Mouse (Mus musculus) midbrain, embryonic 13.5 days (tissue): Measurements from ENCODE around the gene Gse1. TPM values are rescaled to one million over a fixed set of nuclear protein-coding genes. Genes with fewer than 3 reads are reported as not detected.

ENCODE experiments used
- ATAC-seq: fragments of 200-750 bp; cut with Nextera tagmentation; 2 replicates; pipeline ENCODE4 v1.8.0; 2017; ENCODE audit warnings: mild to moderate bottlenecking, moderate TSS enrichment, moderate library complexity
- H3K27ac ChIP-seq: fragments of 300-500 bp; sonication (generic); 2 replicates; pipeline ENCODE4 v1.5.1; 2015; ENCODE audit warnings: inconsistent platforms, mild to moderate bottlenecking, moderate library complexity
- H3K27me3 ChIP-seq: fragments of 300-500 bp; sonication (generic); 2 replicates; pipeline ENCODE4 v1.6.1; 2015; ENCODE audit warnings: mild to moderate bottlenecking, inconsistent platforms
- H3K36me3 ChIP-seq: fragments of 300-500 bp; sonication (generic); 2 replicates; pipeline ENCODE4 v1.6.1; 2015; ENCODE audit warnings: mild to moderate bottlenecking, inconsistent platforms
- H3K4me1 ChIP-seq: fragments of 300-500 bp; sonication (generic); replicated peaks from 2 replicates; pipeline ENCODE4 v1.6.1; 2015; ENCODE audit warnings: inconsistent platforms
- H3K4me2 ChIP-seq: fragments of 300-500 bp; sonication (generic); replicated peaks from 2 replicates; pipeline ENCODE4 v1.6.1; 2015; ENCODE audit warnings: moderate library complexity, mild to moderate bottlenecking, inconsistent platforms
- H3K4me3 ChIP-seq: fragments of 300-500 bp; sonication (generic); replicated peaks from 2 replicates; pipeline ENCODE4 v1.5.1; 2015; ENCODE audit warnings: mild to moderate bottlenecking, inconsistent platforms
- H3K9ac ChIP-seq: fragments of 300-500 bp; sonication (generic); replicated peaks from 2 replicates; pipeline ENCODE4 v1.6.1; 2015; ENCODE audit warnings: mild to moderate bottlenecking, inconsistent platforms
- H3K9me3 ChIP-seq: fragments of 300-500 bp; sonication (generic); 2 replicates; pipeline ENCODE4 v1.6.1; 2016; ENCODE audit warnings: mild to moderate bottlenecking, inconsistent platforms
- WGBS: fragments of 180-500 bp; shearing (Covaris S2); methylation state at CpG from one replicate; pipeline ENCODE4 v1.1.7; 2015; 5-methylcytosine and 5-hydroxymethylcytosine counted together
- polyA plus RNA-seq: library from polyadenylated mRNA; unstranded; fragments of >200 nt; fragmentation: Nextera tagmentation; extraction: Ambion mirVana; gene quantifications from 2 replicates; pipeline ENCODE4 v1.2.1, GENCODE M21; 2015

Gse1 gene
- polyA plus RNA-seq, 1 experiment from 2014 or later: 22.5 TPM

DNA sequence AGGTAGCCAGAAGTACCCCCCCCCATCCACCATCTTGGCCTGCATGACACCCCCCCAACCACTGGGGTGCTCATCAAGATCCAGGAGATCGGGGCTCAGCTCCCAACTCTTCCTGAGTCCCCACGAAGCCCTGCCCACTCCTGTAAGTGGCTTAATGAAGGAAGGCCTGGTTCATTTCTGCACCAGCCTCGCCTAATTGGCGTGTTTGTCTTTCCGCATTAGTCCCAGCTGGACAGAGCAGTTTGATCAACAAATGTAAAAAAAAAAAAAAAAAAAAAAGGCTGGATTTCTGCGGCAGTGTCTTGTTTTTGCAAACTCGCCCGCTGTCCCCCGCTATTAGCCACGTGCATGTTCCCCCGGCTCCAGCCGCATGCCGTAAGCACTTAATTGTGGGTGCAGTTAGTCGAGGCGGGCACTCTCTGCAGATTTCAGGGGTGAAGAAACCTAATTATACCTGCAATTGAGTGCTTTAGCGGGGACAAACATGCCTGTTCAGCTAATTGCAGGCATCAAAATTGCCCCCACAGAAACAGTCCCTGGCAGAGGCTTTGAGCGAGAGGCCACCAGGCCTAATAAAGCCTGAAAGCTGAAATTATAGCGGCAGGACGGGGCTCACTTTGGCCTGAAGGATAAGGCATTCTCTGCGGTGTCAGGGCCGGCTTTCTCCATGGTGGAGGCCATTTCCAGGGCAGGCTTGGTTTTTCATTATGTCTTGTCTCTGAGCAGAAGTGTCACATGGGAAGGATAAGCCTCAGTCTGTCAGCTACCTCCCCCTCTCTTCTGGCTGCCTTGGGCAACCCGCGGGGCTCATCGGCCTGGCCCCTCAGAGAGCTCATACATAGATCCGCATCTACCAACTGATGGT lies 248.7 kb downstream of the Gse1 start:
- 23% methylated on average over 25 of the region's 25 CpGs for WGBS
- no peaks in the 10 kb centered on the region for H3K36me3 ChIP-seq
- peak overlapping the region; percentile 21; the same call in 1 of the 2 replicates for H3K9ac ChIP-seq
- H3K4me3 ChIP-seq: no peak overlapping the region
- H3K27me3 ChIP-seq: no peaks in the 10 kb centered on the region
- peaks cover 75% of the 10 kb centered on the region for H3K4me1 ChIP-seq
- no peaks in the 10 kb centered on the region for H3K9me3 ChIP-seq
- peak; percentile 32 for ATAC-seq
- peak overlapping the region; percentile 89 for H3K27ac ChIP-seq
- no peak overlapping the region for H3K4me2 ChIP-seq

DNA sequence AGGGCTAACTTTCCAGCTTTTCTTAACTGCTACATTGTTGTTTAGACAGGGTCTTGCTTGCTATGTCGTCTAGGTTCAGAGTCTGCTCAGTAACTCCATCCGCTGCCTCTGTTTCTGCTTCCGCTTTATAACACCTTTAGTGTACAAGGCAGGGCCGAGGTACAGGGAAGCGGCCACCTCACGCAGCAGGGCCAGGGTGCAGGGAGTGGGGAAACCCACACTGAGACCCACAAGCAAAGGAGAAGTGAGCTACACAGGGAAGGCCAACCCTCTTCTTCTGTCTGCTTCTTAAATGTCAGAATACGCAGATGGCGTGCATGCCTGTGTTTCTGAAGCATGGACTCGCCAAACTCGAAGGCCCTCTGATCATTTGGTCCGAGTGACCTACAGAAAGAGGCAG lies 250.5 kb downstream of the Gse1 start:
- no peak overlapping the region for H3K27ac ChIP-seq
- H3K4me2 ChIP-seq: no peak overlapping the region
- H3K4me3 ChIP-seq: no peak overlapping the region
- no peaks in the 10 kb centered on the region for H3K9me3 ChIP-seq
- H3K27me3 ChIP-seq: no peaks in the 10 kb centered on the region
- H3K9ac ChIP-seq: no peak overlapping the region
- H3K4me1 ChIP-seq: peaks cover 59% of the 10 kb centered on the region
- H3K36me3 ChIP-seq: no peaks in the 10 kb centered on the region
- ATAC-seq: no peak
- 85% methylated on average over 11 of the region's 11 CpGs for WGBS

DNA sequence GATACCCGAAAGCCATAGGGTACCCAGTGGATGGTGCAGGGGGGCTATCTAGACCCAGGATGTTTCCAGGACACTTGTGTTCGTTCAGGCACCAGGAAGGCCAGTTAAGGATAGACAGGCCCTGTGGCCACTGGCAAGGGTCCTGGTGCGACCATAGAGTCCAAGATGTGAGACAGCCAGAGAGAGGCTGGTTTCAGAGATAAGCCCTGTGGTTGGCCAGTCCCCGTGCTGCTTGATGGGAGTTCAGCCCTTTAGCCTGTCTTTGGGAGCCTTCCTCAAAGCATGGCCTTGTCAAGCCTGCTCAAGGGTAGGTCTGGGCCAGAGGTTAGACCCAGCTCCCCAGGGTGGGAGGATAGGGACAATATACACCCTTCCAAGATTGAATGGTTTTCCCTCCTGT lies 251.4 kb downstream of the Gse1 start:
- Histone ChIP-seq H3K4me2 (no peak overlapping the region), H3K4me1 (peaks cover 59% of the 10 kb centered on the region), H3K27ac (no peak overlapping the region), H3K4me3 (no peak overlapping the region), H3K36me3 (no peaks in the 10 kb centered on the region), H3K27me3 (peaks cover 2% of the 10 kb centered on the region; the same call in 1 of the 2 replicates), H3K9me3 (no peaks in the 10 kb centered on the region), H3K9ac (no peak overlapping the region)
- no peak for ATAC-seq
- WGBS: 87% methylated on average over 4 of the region's 4 CpGs

DNA sequence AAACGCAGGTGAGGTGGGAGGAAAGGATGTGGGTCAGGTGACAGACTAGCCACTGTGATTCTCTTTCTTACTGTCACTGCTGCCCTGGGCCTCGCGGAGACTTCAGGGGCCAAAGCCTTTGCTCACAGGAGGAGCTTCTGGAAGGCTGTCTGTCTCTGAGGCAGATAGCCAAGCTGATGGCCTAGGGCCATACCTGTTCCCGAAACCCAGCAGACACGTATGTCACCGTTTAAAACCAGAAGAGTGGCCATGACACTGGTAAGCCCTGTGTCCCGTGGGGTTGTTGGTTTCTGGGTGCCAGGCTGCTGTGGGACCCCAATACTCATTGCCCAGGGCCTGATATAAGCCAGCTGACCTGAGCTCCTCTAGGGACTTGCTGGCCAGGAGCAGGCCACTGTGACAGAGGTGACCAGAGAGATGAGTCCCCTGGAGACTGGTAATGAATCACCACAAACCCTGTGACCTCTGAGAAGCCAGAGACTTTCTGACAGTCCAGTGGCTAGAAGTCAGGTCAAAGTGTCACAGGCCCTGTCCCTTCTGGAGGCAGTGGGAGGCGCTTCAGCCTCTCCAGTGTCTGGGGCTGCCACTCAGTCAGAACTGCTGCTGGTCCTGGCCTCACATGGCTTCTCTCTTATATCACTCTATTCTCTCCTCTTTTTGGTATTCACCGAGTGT lies 253.9 kb downstream of the Gse1 start:
- Histone ChIP-seq H3K4me1 (peaks cover 59% of the 10 kb centered on the region), H3K4me3 (no peak overlapping the region)
- WGBS: 85% methylated on average over 9 of the region's 9 CpGs

DNA sequence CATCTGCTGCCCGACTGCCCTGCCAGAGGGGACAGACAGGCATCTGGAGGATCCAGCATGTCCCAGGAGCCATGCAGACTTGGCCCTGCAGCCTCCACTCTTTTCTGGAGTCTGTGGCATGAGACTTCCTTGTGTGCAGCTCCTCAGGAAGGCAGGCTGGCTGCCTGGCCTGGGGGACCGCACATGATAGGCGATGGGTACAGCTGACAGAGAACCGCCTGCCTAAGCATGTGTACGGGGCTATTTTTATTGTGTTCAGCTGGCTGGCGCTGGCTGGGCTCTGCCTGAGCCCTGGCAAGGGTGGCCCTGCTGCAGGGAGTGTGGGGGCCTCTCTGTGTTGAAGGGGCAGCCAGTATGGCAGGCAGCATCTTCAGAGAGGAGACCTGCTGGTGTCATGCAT lies 256.2 kb downstream of the Gse1 start:
- WGBS: 55% methylated on average over 6 of the region's 6 CpGs
- ATAC-seq: no peak

More for the DNA sequence above, 253.9 kb downstream of the Gse1 start:
- no peaks in the 10 kb centered on the region for H3K9me3 ChIP-seq
- no peak overlapping the region for H3K27ac ChIP-seq
- ATAC-seq: no peak
- H3K9ac ChIP-seq: no peak overlapping the region
- H3K27me3 ChIP-seq: peaks cover 6% of the 10 kb centered on the region; the same call in 1 of the 2 replicates
- H3K4me2 ChIP-seq: no peak overlapping the region
- no peaks in the 10 kb centered on the region for H3K36me3 ChIP-seq

DNA sequence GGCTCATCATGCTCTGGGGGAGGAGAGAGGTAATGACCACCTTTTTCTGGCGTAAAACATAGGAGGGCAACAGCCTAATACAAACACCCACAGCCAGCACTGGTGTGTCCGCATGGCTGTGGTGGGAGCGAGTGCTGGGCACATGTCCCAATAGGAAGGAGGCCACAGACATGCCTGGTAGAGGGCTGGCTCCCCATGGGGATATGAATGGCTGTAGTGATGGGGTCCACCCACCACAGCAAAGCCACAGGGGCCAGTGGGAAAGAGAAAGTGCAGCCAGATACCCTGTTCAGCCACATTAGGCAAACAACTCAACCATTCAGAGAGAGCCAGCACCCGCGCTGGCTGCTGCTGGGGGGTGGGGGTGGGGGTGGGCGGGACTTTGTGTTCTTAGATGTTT lies 256.9 kb downstream of the Gse1 start:
- WGBS: 36% methylated on average over 6 of the region's 6 CpGs

More for the DNA sequence above, 256.2 kb downstream of the Gse1 start:
- Histone ChIP-seq H3K9ac (peak overlapping the region; percentile 56), H3K9me3 (no peaks in the 10 kb centered on the region), H3K4me3 (no peak overlapping the region), H3K27ac (peak overlapping the region; percentile 70), H3K36me3 (no peaks in the 10 kb centered on the region), H3K4me2 (no peak overlapping the region), H3K4me1 (peaks cover 40% of the 10 kb centered on the region), H3K27me3 (peaks cover 6% of the 10 kb centered on the region; the same call in 1 of the 2 replicates)

DNA sequence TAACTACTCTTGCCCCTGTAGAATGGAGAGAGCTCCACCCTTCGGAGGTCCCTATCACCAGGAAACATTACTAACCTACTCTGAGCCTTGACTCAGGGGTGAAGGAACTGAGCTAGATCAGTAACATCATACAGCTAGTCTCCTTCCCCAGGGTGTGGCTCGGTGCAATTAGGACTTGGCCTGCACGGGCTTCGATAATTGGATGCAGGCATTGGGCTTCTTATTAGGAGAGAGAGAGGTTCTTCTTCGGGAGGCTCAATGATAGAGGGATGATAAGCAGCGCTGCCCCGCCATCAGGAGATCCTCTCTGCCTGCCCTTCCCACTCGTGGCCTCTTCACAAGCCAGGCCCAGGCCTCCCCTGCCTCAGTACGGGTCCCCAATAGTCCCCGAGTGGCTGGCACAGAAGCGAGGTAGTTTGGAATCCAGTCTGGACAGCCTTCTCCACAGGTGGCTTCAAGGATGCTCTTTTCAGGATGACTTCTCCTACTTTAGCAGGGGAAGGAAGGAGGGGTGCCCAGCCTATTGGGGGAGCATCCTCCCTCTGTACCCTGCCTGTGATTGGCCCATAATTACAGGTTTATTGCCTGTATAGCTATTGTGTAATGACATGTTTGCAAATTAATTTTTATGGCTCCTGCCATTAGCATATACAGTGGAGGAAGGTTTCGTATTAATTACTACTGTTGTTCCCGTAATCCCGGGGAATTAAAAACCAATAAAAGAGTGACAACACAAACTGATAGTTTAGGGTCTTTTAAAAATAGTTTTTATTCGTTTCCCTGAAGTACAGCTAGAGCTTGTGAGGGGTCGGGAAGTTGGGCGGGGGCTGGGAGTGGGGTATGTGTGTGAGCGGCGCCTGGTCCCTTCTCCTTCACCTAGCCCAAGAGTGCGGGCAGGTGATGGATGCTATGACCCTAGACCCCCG lies 257.6 kb downstream of the Gse1 start:
- Histone ChIP-seq H3K27me3 (peaks cover 6% of the 10 kb centered on the region), H3K4me3 (peak overlapping the region; percentile 92), H3K4me1 (peaks cover 53% of the 10 kb centered on the region), H3K36me3 (no peaks in the 10 kb centered on the region), H3K4me2 (peak overlapping the region; percentile 95), H3K27ac (peak overlapping the region; percentile 100), H3K9me3 (no peaks in the 10 kb centered on the region), H3K9ac (peak overlapping the region; percentile 97)
- no peak for ATAC-seq
- 16% methylated on average over 21 of the region's 21 CpGs for WGBS

More for the DNA sequence above, 256.9 kb downstream of the Gse1 start:
- H3K4me1 ChIP-seq: peaks cover 46% of the 10 kb centered on the region
- ATAC-seq: no peak
- no peak overlapping the region for H3K4me3 ChIP-seq
- H3K9ac ChIP-seq: 0 out of 2 replicates have a peak overlapping the region, but pooled peaks have one; percentile 56
- no peaks in the 10 kb centered on the region for H3K36me3 ChIP-seq
- H3K27me3 ChIP-seq: peaks cover 6% of the 10 kb centered on the region; the same call in 1 of the 2 replicates
- H3K9me3 ChIP-seq: no peaks in the 10 kb centered on the region
- H3K27ac ChIP-seq: peak overlapping the region; percentile 70; the same call in 1 of the 2 replicates
- H3K4me2 ChIP-seq: no peak overlapping the region

DNA sequence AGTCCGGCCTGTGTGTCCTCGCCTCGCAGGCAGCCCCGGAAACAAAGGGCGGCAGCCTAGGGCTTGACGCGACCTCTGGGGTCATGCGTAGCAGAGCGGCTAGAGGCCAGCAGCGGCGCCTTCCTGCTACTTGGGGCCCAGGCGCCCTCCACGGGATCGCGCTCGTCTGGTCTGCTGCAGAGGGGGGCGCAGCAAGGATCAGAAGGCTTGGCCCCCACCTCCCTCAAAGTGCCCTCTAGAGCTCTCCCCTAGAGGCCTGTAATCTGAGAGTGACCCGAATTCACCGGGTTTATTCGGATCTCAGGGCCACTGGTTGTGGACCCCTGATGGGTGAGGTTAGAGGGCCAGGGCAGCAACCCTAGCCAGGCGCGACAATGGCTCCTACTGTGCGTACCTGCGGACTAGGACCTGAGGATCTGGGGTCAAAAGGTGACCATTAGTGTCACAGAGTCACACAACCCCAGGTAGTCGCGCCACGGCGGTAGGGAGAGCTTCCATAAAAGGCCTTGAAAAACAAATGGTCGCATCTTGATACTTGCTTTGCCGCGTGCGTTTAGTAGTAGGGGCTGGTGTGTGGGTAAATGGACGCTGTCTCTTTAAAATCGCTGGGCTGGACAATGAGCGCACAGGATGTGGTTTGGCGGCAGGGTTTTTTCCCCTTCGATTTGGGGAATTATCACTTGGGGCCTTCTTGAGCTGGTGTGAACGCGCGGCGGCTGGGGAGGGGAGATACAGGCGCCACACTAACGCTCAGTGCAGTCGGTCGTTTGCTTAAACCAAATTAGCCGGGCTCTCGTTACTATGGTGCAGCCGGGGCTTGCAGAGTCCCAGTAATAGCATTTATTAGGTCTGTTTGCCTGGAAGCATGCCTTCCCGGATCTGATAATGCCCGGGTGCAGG lies 258.5 kb downstream of the Gse1 start:
- Histone ChIP-seq H3K9me3 (no peaks in the 10 kb centered on the region), H3K9ac (peak overlapping the region; percentile 97), H3K36me3 (no peaks in the 10 kb centered on the region), H3K27me3 (peaks cover 12% of the 10 kb centered on the region), H3K4me3 (peak overlapping the region; percentile 92), H3K4me2 (peak overlapping the region; percentile 95), H3K4me1 (peaks cover 62% of the 10 kb centered on the region), H3K27ac (peak overlapping the region; percentile 100)
- under 1% methylated on average over 48 of the region's 50 CpGs for WGBS
- ATAC-seq: peak; percentile 48

DNA sequence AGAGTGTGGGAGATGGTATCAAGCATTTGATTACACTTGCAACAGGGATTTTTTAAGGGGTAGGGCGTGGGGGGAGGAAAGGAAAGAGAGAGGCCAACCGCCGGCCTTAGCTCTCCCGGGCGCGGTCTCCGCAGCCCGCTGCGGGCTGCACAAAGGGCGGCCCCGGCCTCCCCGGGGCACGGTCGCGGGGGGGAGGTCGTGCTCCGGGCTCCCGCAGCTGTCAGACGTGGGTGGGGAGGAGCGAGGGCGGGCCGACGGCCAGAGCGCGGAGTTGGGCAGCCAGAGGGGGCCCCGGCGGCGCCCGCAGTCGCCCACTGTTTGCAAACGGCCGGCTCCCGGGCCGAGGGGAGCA lies 259.1 kb downstream of the Gse1 start:
- H3K9ac ChIP-seq: peak overlapping the region; percentile 97
- WGBS: 0% methylated on average over 34 of the region's 34 CpGs
- H3K27me3 ChIP-seq: peaks cover 12% of the 10 kb centered on the region
- H3K9me3 ChIP-seq: no peaks in the 10 kb centered on the region
- peak overlapping the region; percentile 92 for H3K4me3 ChIP-seq
- H3K27ac ChIP-seq: peak overlapping the region; percentile 100
- peaks cover 68% of the 10 kb centered on the region for H3K4me1 ChIP-seq
- peak; percentile 35 for ATAC-seq
- peak overlapping the region; percentile 95 for H3K4me2 ChIP-seq
- no peaks in the 10 kb centered on the region for H3K36me3 ChIP-seq

DNA sequence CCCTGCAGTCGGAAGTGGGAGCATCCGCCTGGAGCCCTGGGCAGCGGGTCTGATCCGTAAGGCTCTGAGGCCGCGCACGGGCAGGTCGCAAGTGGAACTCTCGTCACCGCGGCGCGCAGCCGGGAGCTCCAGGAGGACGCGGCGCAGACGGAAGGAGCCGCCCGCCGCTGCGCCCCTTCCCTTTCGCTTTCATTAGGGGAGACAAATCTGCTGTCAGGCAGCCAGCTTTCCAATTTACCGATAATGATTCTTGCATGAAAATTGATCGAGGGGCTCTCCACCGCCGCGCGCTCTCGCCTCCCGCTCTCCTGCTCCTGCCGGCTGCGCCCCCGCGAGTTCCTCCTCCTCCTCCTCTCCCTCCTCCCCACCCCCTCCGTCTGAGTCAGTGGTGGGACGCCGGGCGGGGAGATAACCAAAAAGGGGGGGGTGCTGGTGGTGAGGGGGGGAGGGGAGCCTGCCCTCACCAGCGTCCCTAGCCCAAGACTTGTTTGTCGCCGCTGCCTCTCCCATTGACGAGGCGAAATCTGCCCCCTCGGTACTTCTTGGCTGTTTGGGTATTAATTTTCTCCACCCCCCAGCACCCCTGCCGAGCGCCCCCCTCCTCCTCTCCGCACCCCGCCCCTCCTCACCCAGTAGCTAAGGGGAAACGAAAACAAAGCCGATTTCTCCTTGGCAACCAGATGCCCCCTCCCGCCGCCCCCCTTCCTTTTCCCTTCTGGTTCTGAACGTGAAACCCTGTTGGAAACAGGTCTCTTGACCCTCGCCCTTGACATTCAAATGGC lies 259.7 kb downstream of the Gse1 start:
- WGBS: under 1% methylated on average over 41 of the region's 55 CpGs
- Histone ChIP-seq H3K9me3 (no peaks in the 10 kb centered on the region), H3K9ac (peak overlapping the region; percentile 97), H3K4me3 (peak overlapping the region; percentile 92), H3K36me3 (no peaks in the 10 kb centered on the region), H3K4me2 (peak overlapping the region; percentile 95), H3K27ac (peak overlapping the region; percentile 100), H3K4me1 (peaks cover 74% of the 10 kb centered on the region), H3K27me3 (peaks cover 13% of the 10 kb centered on the region)
- ATAC-seq: peak; percentile 55
